Mouse (Mus musculus) lung, postnatal 4 days (tissue): ENCODE results near the gene Pah.

Source experiments
- DNase-seq, 2 experiments: peaks; one replicate each; pipeline ENCODE4 v3.0.0; 2021

The Pah gene

GRCm38 (mm10) chr10:87508581-87508980, 13.0 kb upstream of the Pah start:
- no peak for DNase-seq

DNA sequence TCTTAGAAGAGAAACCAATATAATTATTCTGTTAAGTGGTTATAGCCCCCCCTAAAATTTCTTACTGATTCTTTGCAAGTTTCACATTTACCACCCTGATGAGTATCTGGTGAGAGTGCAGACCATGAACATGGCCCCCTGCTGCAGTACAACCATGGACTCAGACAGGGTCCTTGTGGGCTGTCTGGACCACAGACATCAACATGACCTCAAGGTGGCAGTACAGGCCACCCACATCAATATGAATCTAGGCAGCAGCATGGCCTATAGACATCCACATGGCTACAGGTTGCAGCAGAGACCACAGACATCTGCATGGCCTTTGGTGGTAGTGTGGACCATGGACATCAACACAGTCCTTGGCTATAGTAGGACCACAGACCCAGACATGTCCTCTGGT, 8.5 kb upstream of the Pah start:
- DNase-seq = no peak

DNA sequence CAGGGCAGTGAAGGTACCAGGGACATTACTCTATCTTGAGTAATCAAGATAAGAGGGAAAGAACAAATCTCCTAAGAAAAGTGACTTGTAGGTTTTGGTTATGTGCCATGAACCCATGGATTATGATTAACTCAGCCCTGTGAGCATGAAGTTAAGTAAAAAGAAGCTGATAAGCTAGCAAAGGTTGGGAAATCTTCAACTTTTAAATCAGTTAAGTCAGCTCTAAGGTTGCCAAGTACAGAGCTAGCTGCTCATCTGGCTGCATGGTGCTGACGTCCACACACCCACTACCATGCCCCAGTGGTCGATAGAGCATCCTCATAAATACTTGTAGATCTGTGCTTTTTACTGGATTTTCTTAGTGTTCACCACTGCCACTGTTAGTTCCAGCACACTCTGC, 3.0 kb upstream of the Pah start:
- no peak for DNase-seq

GRCm38 (mm10) chr10:87520401-87521116, 1.0 kb upstream of the Pah start:
- DNase-seq = no peak

GRCm38 (mm10) chr10:87534172-87534571, 12.6 kb downstream of the Pah start:
- no peak for DNase-seq

DNA sequence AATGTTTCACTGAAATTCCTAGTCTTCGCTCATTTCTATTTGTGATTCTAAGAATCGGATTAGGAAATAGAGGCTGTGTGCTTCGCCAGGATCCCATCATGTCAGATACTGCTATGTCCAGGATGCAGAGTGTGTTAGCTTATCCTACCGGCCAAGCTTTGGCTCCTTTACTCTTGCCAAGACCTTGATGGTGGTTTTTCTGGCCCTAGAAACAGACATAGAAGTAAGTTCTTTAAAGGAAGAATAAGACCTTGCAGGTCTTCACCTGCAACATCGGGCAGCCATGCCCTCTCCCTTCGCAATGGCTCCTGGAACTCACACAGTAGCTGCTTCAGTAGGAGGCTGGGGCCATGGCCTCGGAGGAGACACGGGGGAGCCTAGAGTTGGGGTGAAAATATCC, 24.2 kb downstream of the Pah start:
- DNase-seq = no peak

DNA sequence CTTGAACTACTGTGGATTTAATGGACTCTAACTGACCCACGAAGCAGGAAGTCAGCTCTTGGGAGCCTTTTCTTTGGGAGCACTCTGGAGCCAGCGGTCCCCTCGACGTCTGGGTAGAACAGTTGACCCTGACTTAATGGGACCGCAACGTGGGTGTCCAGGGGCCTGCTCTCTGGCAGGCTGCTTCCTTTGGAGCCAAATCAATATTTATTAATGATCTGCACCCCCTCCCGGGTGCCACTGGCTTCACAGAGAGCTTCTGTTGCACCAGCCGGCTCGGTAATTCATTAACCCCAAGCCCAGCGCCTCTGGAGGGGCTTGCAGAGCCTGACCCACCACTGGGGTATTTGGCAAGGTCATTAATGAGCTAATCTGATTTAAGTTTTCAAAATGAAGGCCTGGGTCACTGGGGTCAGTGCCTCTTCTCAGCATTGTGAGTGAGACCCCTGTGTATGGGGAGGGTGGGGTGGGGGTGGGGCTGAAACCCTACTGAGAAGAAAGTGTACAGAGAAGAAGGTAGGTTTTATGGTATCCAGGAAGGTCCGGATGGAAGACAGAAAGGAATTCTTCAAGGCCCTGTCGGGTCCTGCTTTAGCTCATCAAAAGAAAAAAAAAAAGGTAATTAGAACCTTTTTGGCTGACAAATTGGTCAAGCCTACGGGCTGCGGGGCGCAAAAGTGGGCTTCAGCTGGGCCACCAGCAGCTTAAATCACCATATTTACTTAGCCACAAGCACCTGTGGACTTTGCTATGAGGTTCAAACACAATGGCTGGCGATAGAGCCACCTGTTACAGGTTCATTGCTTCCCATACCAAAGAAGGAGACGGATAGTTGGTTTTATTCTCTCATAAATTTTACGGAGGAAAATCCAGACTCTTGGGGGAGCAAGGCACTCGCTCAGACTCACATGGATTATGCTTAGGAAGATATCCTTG, 25.0 kb downstream of the Pah start:
- no peak for DNase-seq

- DNase-seq = peak in 1 of 2 experiments; percentile 45
Observed at GRCm38 (mm10) chr10:87552726-87553125, 31.1 kb downstream of the Pah start.

DNA sequence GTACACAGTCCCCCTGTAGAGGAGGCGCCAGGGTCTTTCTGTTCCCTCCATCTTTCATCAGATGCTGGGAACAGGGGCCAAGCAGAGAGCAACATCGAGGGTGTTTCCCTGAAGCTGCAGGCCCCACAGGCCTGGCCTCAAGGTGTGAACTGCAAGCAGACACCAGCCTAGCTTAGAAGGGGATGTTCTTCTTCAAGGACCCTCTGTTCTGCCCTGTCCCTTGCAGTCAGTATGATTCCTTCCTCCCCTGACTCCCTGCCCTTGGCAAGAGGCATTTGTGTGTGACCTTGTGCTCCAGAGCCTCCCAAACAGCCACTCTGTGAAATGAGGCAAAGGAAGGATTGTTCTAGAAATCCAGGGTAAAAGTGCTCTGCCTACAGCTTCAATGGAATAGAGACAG, 34.8 kb downstream of the Pah start:
- no peak for DNase-seq

- DNase-seq = no peak
Observed at GRCm38 (mm10) chr10:87563818-87564217, 42.2 kb downstream of the Pah start.

DNA sequence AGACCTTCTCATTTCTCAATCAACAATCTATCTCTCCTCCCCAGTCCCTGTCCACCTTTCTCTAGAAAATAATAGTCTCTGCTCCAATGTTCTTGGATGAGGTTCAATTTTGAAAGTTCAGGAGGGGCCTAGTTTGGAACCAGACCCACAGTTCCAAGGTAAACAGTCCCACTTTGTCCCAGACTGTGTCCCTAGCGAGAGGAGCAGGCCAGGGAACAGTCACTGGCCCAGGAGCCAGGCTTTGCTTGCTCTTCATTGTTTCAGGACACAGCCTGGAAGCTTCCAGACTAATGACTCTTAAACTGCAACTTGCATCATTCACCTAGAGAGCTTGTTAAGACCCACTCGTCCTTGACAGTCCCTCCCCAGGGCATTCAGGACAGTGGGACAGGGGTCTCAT, 44.1 kb downstream of the Pah start:
- DNase-seq = no peak

GRCm38 (mm10) chr10:87572500-87572899, 50.9 kb downstream of the Pah start:
- DNase-seq = no peak

GRCm38 (mm10) chr10:87586696-87587095, 65.1 kb downstream of the Pah start:
- DNase-seq = peak in 1 of 2 experiments; percentile 14

GRCm38 (mm10) chr10:87593916-87594315, 72.3 kb downstream of the Pah start:
- no peak for DNase-seq

DNA sequence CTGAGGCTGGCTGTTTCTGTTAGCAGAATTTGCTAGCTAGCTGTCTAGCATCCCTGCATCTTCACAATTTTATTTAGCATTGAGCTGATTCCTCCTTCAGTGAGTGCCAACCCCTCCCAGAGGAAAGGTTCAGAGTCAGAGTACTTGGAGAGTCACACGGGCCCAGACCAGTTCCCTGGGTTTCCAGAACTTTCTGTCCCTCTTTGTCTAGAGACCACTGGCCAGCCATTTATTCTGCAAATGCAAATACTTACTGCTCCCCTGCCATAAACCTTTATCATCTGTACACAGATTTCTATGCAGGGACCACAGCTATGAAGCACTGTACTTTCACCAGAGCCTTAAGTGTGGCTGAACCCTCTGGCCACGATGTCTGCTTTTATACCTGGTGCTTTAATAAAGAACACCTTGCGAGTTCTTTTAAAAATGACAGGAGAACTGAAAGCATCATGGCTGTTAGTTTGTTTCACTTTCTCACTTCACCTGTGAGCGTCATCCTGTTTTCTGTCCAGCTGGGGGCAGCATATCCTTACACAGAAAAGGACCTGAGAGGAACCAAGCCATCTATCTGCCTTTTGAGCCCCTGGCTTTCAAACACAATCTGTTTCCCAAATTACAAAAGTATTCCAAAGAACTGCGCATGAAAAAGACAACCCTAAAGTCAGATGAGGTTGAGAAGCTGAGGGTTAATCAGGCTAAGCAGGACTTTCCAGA, 74.9 kb downstream of the Pah start:
- DNase-seq = peak in 1 of 2 experiments; percentile 23

- no peak for DNase-seq
Observed at GRCm38 (mm10) chr10:87597075-87597677, 75.6 kb downstream of the Pah start.

DNA sequence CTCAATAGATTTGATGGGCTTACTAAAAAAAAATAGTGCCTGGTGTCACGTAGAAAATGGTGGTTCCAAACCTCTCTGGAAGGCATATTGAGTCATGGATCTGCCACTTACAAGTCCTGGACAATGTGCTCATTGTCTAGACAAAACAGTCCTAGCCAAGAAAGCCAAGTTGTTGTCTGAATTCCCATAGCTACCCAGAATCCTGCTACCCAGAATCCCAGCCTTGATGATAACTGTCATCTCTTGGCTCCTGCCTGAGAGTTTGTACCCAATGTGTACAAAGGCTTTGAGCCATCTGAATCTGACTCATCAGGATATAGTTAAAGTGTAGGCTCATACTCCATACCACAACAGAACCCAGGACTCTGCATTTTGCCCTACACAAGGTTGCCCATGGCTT, 80.6 kb downstream of the Pah start:
- no peak for DNase-seq

GRCm38 (mm10) chr10:87625196-87625595, 103.6 kb downstream of the Pah start:
- DNase-seq = no peak
